Mouse (Mus musculus): ENCODE results near the gene Efhc1. TPM values are rescaled to one million over a fixed set of nuclear protein-coding genes. Genes with fewer than 3 reads are reported as not detected.

Gene Efhc1
- polyA plus RNA-seq, 1 experiment from 2014 or later: 1.9 TPM

DNA sequence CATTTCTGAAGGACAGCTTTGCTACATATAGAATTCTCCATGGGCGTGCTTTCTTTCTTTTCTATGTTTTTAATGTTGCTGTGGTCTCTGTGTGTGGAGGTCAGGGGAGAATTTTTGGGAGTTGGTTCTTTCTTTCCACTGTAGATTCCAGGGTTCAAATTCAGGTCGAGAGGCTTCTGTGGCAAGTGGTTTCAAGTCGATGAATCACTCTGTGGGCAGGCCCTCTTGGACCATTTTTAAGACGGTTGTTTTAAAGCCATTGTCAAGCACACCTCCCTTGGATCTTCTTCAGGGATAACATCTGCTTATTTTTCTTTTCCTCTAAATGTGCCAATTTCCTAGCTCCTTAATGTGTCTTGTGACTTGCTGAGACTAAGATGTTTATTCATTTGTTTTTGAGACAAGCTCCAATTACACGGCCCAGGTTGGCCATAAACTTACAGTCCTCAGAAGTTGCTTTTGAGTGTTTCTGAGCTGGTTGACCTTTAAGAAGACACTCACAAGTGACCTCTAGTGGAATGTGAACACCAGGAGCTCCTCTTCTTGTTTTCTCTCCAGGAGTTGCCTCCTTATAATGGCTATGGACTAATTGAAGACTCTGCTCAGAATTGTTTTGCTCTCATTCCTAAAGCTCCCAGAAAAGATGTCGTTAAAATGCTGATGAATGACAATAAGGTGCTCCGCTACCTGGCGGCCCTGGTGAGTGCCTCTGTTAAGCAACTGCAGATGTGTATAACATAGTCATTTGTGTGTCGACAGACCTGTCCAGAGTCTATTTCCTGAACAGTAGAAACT, 23.1 kb downstream of the Efhc1 start:
- Histone ChIP-seq H3K4me1 (ENCODE audit: control insufficient read depth, insufficient read depth, low read length) (no peaks in the 10 kb centered on the region), H3K36me3 (ENCODE audit: control insufficient read depth, insufficient read depth) (no peaks in the 10 kb centered on the region), H3K4me2 (ENCODE audit: low read depth, low read length) (no peak overlapping the region), H3K27me3 (ENCODE audit: control insufficient read depth, insufficient read depth, low read length) (no peaks in the 10 kb centered on the region), H3K9ac (ENCODE audit: low read length) (no peak overlapping the region), H3K27ac (ENCODE audit: low read length) (no peak overlapping the region), H3K4me3 (ENCODE audit: low read length) (no peak overlapping the region), H3K9me3 (replicated peaks; ENCODE audit: control insufficient read depth, low read length) (no peaks in the 10 kb centered on the region)
- no peak for ATAC-seq (replicated peaks; ENCODE audit: extremely low read depth, insufficient read depth, low FRiP score)
- 68% methylated on average over 9 of the region's 9 CpGs for WGBS

DNA sequence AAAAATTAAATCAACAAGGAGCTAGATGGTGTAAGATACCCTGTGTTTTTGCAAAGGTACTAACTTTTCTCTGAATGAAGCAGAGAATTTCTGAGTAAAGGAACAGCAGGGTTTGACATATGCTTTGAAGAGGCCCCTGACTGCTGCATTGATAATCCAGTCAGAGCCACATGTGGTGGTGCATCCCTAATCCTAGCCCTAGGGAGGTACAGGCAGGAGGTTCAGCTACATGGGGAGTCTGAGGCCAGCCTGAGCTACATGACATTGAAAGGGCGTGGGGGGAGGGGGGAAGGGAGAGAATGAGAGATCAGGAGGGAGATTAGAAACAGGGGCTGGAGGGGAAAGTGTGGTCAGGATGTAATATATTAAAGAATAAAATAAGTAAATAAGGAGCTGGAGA, 29.1 kb downstream of the Efhc1 start:
- Histone ChIP-seq H3K4me1 (ENCODE audit: control insufficient read depth, insufficient read depth, low read length) (no peaks in the 10 kb centered on the region), H3K9ac (ENCODE audit: low read length) (no peak overlapping the region), H3K36me3 (ENCODE audit: control insufficient read depth, insufficient read depth) (no peaks in the 10 kb centered on the region), H3K27ac (ENCODE audit: low read length) (no peak overlapping the region), H3K9me3 (replicated peaks; ENCODE audit: control insufficient read depth, low read length) (no peaks in the 10 kb centered on the region), H3K4me2 (ENCODE audit: low read depth, low read length) (no peak overlapping the region), H3K4me3 (ENCODE audit: low read length) (no peak overlapping the region), H3K27me3 (ENCODE audit: control insufficient read depth, insufficient read depth, low read length) (no peaks in the 10 kb centered on the region)
- 62% methylated on average over 1 of the region's 1 CpGs for WGBS
- ATAC-seq (replicated peaks; ENCODE audit: extremely low read depth, insufficient read depth, low FRiP score): no peak

DNA sequence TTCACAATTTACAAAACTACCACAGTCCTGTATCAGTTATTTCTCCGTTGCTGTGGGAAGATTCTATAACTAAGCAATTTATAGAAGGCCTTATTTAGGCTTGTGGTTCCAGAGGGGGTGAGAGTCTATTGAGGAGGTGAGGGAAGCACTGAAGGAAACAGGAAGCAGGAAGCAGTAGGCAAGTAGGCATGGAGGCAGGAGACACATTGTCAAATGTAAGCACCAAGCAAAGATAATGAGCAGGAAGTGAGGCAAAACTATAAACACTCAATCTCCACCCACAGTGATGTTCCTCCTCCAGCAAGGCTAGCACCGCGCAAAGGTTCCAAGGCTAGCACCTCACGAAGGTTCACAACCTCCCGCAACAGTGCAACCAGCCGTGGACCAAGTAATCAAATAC, 30.3 kb downstream of the Efhc1 start:
- Histone ChIP-seq H3K27me3 (ENCODE audit: control insufficient read depth, insufficient read depth, low read length) (no peaks in the 10 kb centered on the region), H3K9me3 (replicated peaks; ENCODE audit: control insufficient read depth, low read length) (no peaks in the 10 kb centered on the region), H3K4me3 (ENCODE audit: low read length) (no peak overlapping the region), H3K9ac (ENCODE audit: low read length) (no peak overlapping the region), H3K36me3 (ENCODE audit: control insufficient read depth, insufficient read depth) (no peaks in the 10 kb centered on the region), H3K4me2 (ENCODE audit: low read depth, low read length) (no peak overlapping the region), H3K27ac (ENCODE audit: low read length) (no peak overlapping the region), H3K4me1 (ENCODE audit: control insufficient read depth, insufficient read depth, low read length) (no peaks in the 10 kb centered on the region)
- no peak for ATAC-seq (replicated peaks; ENCODE audit: extremely low read depth, insufficient read depth, low FRiP score)
- 85% methylated on average over 6 of the region's 6 CpGs for WGBS

DNA sequence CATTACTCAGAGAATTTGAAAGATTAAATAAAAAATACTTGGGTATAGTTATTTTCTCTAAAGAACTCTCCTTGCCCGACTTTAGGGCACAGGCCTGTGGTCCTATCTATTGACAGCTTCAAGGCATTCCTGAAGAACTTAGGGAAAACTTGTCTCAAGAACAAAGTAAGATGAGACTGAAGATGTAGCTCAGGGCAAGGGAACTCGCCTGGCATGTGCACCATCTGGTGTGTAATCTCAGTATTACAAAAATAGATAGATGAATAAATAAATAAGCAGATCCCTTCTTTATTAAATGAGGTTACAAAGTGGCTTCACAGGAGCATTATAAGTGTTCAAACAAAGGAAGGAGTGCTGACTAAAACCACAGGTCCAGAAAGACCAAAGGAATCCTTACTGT, 32.7 kb downstream of the Efhc1 start:
- no peak overlapping the region for H3K4me3 ChIP-seq (ENCODE audit: low read length)
- H3K9me3 ChIP-seq (replicated peaks; ENCODE audit: control insufficient read depth, low read length): no peaks in the 10 kb centered on the region
- no peak for ATAC-seq (replicated peaks; ENCODE audit: extremely low read depth, insufficient read depth, low FRiP score)
- 66% methylated on average over 2 of the region's 2 CpGs for WGBS
- H3K27me3 ChIP-seq (ENCODE audit: control insufficient read depth, insufficient read depth, low read length): no peaks in the 10 kb centered on the region
- H3K36me3 ChIP-seq (ENCODE audit: control insufficient read depth, insufficient read depth): no peaks in the 10 kb centered on the region
- no peak overlapping the region for H3K27ac ChIP-seq (ENCODE audit: low read length)
- H3K9ac ChIP-seq (ENCODE audit: low read length): no peak overlapping the region
- H3K4me2 ChIP-seq (ENCODE audit: low read depth, low read length): no peak overlapping the region
- no peaks in the 10 kb centered on the region for H3K4me1 ChIP-seq (ENCODE audit: control insufficient read depth, insufficient read depth, low read length)

DNA sequence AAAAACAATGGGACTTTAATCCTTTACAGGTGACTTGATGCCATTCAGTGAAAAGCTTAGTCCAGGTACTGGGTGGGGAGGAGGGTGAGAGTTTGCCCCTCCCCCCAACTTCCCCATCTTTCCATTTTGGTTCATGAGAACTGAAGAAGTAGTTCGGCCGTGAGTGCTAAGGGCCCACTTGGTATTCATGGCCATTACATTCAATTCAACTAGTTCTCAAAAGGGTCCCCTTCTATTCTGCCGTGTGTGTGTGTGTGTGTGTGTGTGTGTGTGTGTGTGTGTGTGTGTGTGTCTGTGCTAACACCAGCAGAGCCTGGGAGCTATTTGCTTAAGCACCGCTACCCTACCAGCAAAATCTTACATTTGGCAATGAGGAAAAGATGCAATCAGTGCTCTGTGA, 33.2 kb downstream of the Efhc1 start:
- Histone ChIP-seq H3K4me3 (ENCODE audit: low read length) (no peak overlapping the region), H3K27me3 (ENCODE audit: control insufficient read depth, insufficient read depth, low read length) (no peaks in the 10 kb centered on the region), H3K4me1 (ENCODE audit: control insufficient read depth, insufficient read depth, low read length) (no peaks in the 10 kb centered on the region), H3K4me2 (ENCODE audit: low read depth, low read length) (no peak overlapping the region), H3K9ac (ENCODE audit: low read length) (no peak overlapping the region), H3K9me3 (replicated peaks; ENCODE audit: control insufficient read depth, low read length) (no peaks in the 10 kb centered on the region), H3K36me3 (ENCODE audit: control insufficient read depth, insufficient read depth) (no peaks in the 10 kb centered on the region), H3K27ac (ENCODE audit: low read length) (no peak overlapping the region)
- 66% methylated on average over 4 of the region's 4 CpGs for WGBS
- no peak for ATAC-seq (replicated peaks; ENCODE audit: extremely low read depth, insufficient read depth, low FRiP score)

DNA sequence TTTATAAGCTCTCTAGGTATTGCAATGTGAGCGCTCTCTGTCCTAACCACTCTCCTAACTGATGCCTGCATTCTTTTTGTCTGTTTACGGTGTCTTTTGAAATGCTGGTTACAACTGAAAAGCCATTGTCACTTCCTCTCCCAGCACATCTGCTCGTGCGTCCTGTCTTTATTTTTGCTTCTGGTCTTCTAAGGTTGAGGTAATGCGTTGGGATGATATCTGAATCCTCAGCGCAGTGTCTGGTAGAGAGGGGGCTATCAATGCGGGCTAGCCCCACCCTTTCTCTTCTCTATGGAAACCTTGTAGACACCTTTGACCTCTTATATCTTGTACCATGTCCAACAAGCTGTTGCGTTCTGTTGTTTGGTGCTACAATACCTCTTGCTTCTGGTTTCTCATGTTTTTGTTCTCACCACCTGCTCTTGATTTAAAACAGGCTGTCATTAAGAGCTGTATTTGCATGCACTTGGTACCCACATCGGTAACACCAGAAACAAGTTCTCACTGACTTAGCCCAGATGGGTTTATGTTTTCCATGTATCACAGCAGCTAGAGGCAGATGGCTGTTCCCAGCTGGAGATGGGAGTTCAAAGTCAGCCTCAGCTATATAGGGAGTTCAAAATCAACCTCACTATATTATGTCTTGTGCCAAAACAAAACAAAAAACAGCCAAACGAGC, 35.1 kb downstream of the Efhc1 start:
- ATAC-seq (replicated peaks; ENCODE audit: extremely low read depth, insufficient read depth, low FRiP score): no peak
- WGBS: 51% methylated on average over 10 of the region's 10 CpGs
- Histone ChIP-seq H3K9me3 (replicated peaks; ENCODE audit: control insufficient read depth, low read length) (no peaks in the 10 kb centered on the region), H3K27ac (ENCODE audit: low read length) (no peak overlapping the region), H3K4me2 (ENCODE audit: low read depth, low read length) (no peak overlapping the region), H3K4me3 (ENCODE audit: low read length) (no peak overlapping the region), H3K36me3 (ENCODE audit: control insufficient read depth, insufficient read depth) (no peaks in the 10 kb centered on the region), H3K9ac (ENCODE audit: low read length) (no peak overlapping the region), H3K27me3 (ENCODE audit: control insufficient read depth, insufficient read depth, low read length) (no peaks in the 10 kb centered on the region), H3K4me1 (ENCODE audit: control insufficient read depth, insufficient read depth, low read length) (no peaks in the 10 kb centered on the region)

DNA sequence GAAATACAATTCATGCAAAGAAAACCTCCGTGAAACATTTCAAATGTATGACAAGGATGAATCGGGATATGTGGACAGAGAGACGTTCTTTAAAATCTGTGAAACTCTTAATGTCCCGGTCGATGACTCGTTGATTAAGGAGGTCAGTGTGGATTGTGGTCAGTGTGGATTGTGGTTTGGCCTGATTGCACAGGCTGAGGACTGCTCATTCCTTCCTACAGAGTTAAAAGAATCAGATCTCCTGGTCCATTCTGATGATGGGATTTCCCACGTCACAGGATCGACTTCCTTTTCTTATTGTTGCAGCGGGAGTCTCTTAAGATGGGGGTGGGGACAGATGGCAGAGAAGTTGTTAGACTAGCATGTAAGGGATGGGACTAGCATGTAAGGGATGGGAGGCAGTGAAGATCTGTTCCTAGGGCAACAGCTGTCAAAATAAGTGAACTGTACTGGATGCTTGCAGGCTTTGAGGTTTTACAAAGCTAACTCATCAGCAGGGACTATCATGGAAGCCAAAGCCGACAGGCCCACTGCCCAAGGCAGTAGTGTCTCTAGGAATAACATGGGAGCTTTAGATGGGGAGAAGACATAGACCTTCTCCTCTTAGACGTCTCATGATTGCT, 38.1 kb downstream of the Efhc1 start:
- no peak overlapping the region for H3K4me3 ChIP-seq (ENCODE audit: low read length)
- no peak overlapping the region for H3K27ac ChIP-seq (ENCODE audit: low read length)
- ATAC-seq (replicated peaks; ENCODE audit: extremely low read depth, insufficient read depth, low FRiP score): no peak
- WGBS: 78% methylated on average over 11 of the region's 11 CpGs
- H3K9me3 ChIP-seq (replicated peaks; ENCODE audit: control insufficient read depth, low read length): no peaks in the 10 kb centered on the region
- no peak overlapping the region for H3K4me2 ChIP-seq (ENCODE audit: low read depth, low read length)
- H3K9ac ChIP-seq (ENCODE audit: low read length): no peak overlapping the region
- no peaks in the 10 kb centered on the region for H3K4me1 ChIP-seq (ENCODE audit: control insufficient read depth, insufficient read depth, low read length)
- H3K36me3 ChIP-seq (ENCODE audit: control insufficient read depth, insufficient read depth): no peaks in the 10 kb centered on the region
- no peaks in the 10 kb centered on the region for H3K27me3 ChIP-seq (ENCODE audit: control insufficient read depth, insufficient read depth, low read length)

DNA sequence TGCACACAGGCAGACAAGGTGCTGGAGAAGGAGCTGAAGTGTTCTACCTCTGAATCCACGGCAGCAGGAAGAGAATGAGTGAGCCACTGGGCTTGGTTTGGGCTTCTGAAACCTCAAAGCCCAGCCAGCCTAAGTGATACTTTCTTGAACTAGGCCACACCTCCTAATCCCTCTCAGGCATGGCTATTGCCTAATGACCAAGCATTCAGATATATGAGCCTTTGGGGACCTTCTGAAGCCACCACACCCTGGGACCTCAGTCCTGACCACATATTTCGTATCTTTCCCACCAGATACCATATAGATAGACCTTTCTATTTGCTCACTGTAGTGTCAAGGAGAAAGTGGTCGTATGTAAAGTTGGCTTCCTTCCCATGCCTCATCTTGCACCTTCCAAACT, 42.3 kb downstream of the Efhc1 start:
- Histone ChIP-seq H3K4me2 (ENCODE audit: low read depth, low read length) (no peak overlapping the region), H3K36me3 (ENCODE audit: control insufficient read depth, insufficient read depth) (no peaks in the 10 kb centered on the region), H3K9me3 (replicated peaks; ENCODE audit: control insufficient read depth, low read length) (no peaks in the 10 kb centered on the region), H3K4me1 (ENCODE audit: control insufficient read depth, insufficient read depth, low read length) (peaks cover 14% of the 10 kb centered on the region; the same call in 1 of the 2 replicates), H3K27me3 (ENCODE audit: control insufficient read depth, insufficient read depth, low read length) (no peaks in the 10 kb centered on the region), H3K27ac (ENCODE audit: low read length) (no peak overlapping the region), H3K4me3 (ENCODE audit: low read length) (no peak overlapping the region), H3K9ac (ENCODE audit: low read length) (no peak overlapping the region)
- no peak for ATAC-seq (replicated peaks; ENCODE audit: extremely low read depth, insufficient read depth, low FRiP score)
- 73% methylated on average over 3 of the region's 3 CpGs for WGBS

DNA sequence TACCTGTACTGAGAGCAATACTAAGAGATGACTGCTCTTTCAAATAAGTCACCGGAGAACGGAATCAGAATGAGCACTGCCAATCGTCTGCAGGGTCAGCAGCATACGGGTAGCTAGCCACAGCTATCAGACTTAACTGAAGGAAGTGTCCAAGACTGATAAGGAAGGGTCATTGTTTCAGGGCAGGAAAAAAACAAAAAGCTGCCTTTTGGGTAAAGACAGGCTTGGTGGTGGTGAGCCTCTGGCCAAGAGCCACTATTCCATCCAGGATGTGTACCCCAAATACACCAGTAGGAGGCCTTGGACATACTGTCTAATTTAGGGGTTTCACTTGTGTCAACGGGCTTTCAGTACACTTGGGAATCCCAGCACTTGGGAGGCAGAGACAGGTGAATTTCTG, 42.9 kb downstream of the Efhc1 start:
- Histone ChIP-seq H3K4me1 (ENCODE audit: control insufficient read depth, insufficient read depth, low read length) (peaks cover 14% of the 10 kb centered on the region; the same call in 1 of the 2 replicates), H3K27ac (ENCODE audit: low read length) (no peak overlapping the region), H3K4me2 (ENCODE audit: low read depth, low read length) (no peak overlapping the region), H3K9ac (ENCODE audit: low read length) (no peak overlapping the region), H3K4me3 (ENCODE audit: low read length) (no peak overlapping the region), H3K9me3 (replicated peaks; ENCODE audit: control insufficient read depth, low read length) (no peaks in the 10 kb centered on the region), H3K27me3 (ENCODE audit: control insufficient read depth, insufficient read depth, low read length) (no peaks in the 10 kb centered on the region), H3K36me3 (ENCODE audit: control insufficient read depth, insufficient read depth) (no peaks in the 10 kb centered on the region)
- no peak for ATAC-seq (replicated peaks; ENCODE audit: extremely low read depth, insufficient read depth, low FRiP score)
- 68% methylated on average over 5 of the region's 5 CpGs for WGBS
